23 mouse cellular contexts compared by ENCODE assay signal in genomic region chr1:34130804-34131203, GRCm38 (mm10).
DNase-seq lines count a peak whose midpoint lies in the region; ATAC-seq and TF ChIP-seq lines count a peak whose summit lies in the region.
"Had no signal": no experiment of that assay in that cellular context is flagged by ENCODE, and none has a peak within 500 bp of the region (broad histone marks: within the 10 kb centered on the region; RNA-seq: fewer than 3 reads in every experiment).

No protein-coding gene starts in this region.

- H3K27me3 ChIP-seq in heart, embryonic 11.5 days (ENCODE audit: control insufficient read depth, insufficient read depth, low read length): no peaks in the 10 kb centered on the region
- no peaks in the 10 kb centered on the region for H3K27me3 ChIP-seq in kidney, embryonic 15.5 days
- H3K27me3 ChIP-seq in hindbrain, embryonic 14.5 days (ENCODE audit: control insufficient read depth, insufficient read depth, low read length): no peaks in the 10 kb centered on the region
- H3K27me3 ChIP-seq: embryonic facial prominence, embryonic 15.5 days; hindbrain, embryonic 13.5 days; midbrain, embryonic 13.5 days; neural tube, embryonic 12.5 days; stomach, embryonic 15.5 days had no signal

- H3K9ac ChIP-seq in heart, embryonic 11.5 days (ENCODE audit: low read depth, low read length): no peak overlapping the region
- no peak overlapping the region for H3K9ac ChIP-seq in kidney, embryonic 15.5 days
- no peak overlapping the region for H3K9ac ChIP-seq in hindbrain, embryonic 14.5 days
- H3K9ac ChIP-seq: embryonic facial prominence, embryonic 15.5 days; hindbrain, embryonic 13.5 days; midbrain, embryonic 13.5 days; neural tube, embryonic 12.5 days; stomach, embryonic 15.5 days had no signal

- H3K27ac ChIP-seq in heart, embryonic 11.5 days (ENCODE audit: low read depth, low read length): peak overlapping the region; percentile 75; the same call in 1 of the 2 replicates
- H3K27ac ChIP-seq in kidney, embryonic 15.5 days: 0 out of 2 replicates have a peak overlapping the region, but pooled peaks have one; percentile 23
- H3K27ac ChIP-seq in hindbrain, embryonic 14.5 days: no peak overlapping the region
- H3K27ac ChIP-seq: embryonic facial prominence, embryonic 15.5 days; hindbrain, embryonic 13.5 days; left cerebral cortex, adult 2 months; midbrain, embryonic 13.5 days; neural tube, embryonic 12.5 days; stomach, embryonic 15.5 days had no signal

- no peak overlapping the region for H3K4me3 ChIP-seq in heart, embryonic 11.5 days (ENCODE audit: low read depth, low read length)
- H3K4me3 ChIP-seq in kidney, embryonic 15.5 days (replicated peaks): no peak overlapping the region
- H3K4me3 ChIP-seq in hindbrain, embryonic 14.5 days (replicated peaks; ENCODE audit: low read length): no peak overlapping the region
- H3K4me3 ChIP-seq: embryonic facial prominence, embryonic 15.5 days; hindbrain, embryonic 13.5 days; left cerebral cortex, adult 2 months; midbrain, embryonic 13.5 days; neural tube, embryonic 12.5 days; stomach, embryonic 15.5 days had no signal

- intact Hi-C loops in heart, postnatal 36 days (cut with DNase I): no loop called here

- no peak for DNase-seq in heart, postnatal 36 days
- DNase-seq in kidney, adult 18-20 months: no peak
- DNase-seq in brain, embryonic 14.5 days (ENCODE audit: low read depth): peak; percentile 76
- DNase-seq in urinary bladder, postnatal 10 days (ENCODE audit: low spot score): no peak
- no peak for DNase-seq in hindbrain, embryonic 14.5 days (ENCODE audit: low spot score)
- DNase-seq: adrenal gland, postnatal 10 days; cerebellum, adult 11 months; cerebellum, postnatal 10 days; layer of hippocampus, adult 9-11 months; left cerebral cortex, postnatal 4 days; liver; lung, postnatal 10 days; thymus, adult 18-20 months; thymus, postnatal 4 days had no signal

- ATAC-seq in heart, embryonic 11.5 days (replicated peaks; ENCODE audit: insufficient number of reproducible peaks, low FRiP score, low TSS enrichment): no peak
- no peak for ATAC-seq in kidney, embryonic 15.5 days (replicated peaks; ENCODE audit: low FRiP score)
- no peak for ATAC-seq in hindbrain, embryonic 14.5 days (ENCODE audit: low FRiP score)
- ATAC-seq: activated CD4-positive, CD25-positive, alpha-beta regulatory T cell, adult 4 months; midbrain, embryonic 13.5 days had no signal

- H3K9me3 ChIP-seq in heart, embryonic 11.5 days (replicated peaks; ENCODE audit: control insufficient read depth, low read length): no peaks in the 10 kb centered on the region
- no peaks in the 10 kb centered on the region for H3K9me3 ChIP-seq in kidney, embryonic 15.5 days (replicated peaks)
- H3K9me3 ChIP-seq in hindbrain, embryonic 14.5 days (ENCODE audit: control insufficient read depth, low read length): no peaks in the 10 kb centered on the region
- H3K9me3 ChIP-seq: embryonic facial prominence, embryonic 15.5 days; hindbrain, embryonic 13.5 days; midbrain, embryonic 13.5 days; neural tube, embryonic 12.5 days; stomach, embryonic 15.5 days had no signal

- H3K4me2 ChIP-seq in heart, embryonic 11.5 days: no peak overlapping the region
- no peak overlapping the region for H3K4me2 ChIP-seq in kidney, embryonic 15.5 days
- no peak overlapping the region for H3K4me2 ChIP-seq in hindbrain, embryonic 14.5 days (replicated peaks)
- H3K4me2 ChIP-seq: embryonic facial prominence, embryonic 15.5 days; hindbrain, embryonic 13.5 days; midbrain, embryonic 13.5 days; neural tube, embryonic 12.5 days; stomach, embryonic 15.5 days had no signal

- TF ChIP-seq POLR2A in brain, embryonic 14.5 days (IDR thresholded peaks at IDR 0.05; ENCODE audit: borderline replicate concordance, extremely low read depth, insufficient read depth, insufficient read length, poor library complexity, severe bottlenecking): no peak

- TF ChIP-seq CTCF in brain, embryonic 14.5 days (IDR thresholded peaks at IDR 0.05; ENCODE audit: borderline replicate concordance, extremely low read depth, insufficient read depth, insufficient read length): no peak

- 88% methylated on average over 10 of the region's 10 CpGs for WGBS in heart, embryonic 11.5 days (ENCODE audit: insufficient replicate concordance)
- 62% methylated on average over 10 of the region's 10 CpGs for WGBS in kidney, embryonic 15.5 days
- WGBS in hindbrain, embryonic 14.5 days: 50% methylated on average over 10 of the region's 10 CpGs

- H3K36me3 ChIP-seq in heart, embryonic 11.5 days (ENCODE audit: control insufficient read depth, insufficient read depth, low read length): 0 out of 2 replicates have a peak, but pooled peaks cover 3% of the 10 kb centered on the region
- no peaks in the 10 kb centered on the region for H3K36me3 ChIP-seq in kidney, embryonic 15.5 days
- peaks cover 3% of the 10 kb centered on the region for H3K36me3 ChIP-seq in hindbrain, embryonic 14.5 days (replicated peaks; ENCODE audit: control insufficient read depth, insufficient read depth)
- H3K36me3 ChIP-seq: embryonic facial prominence, embryonic 15.5 days; stomach, embryonic 15.5 days had no signal

- peaks cover 26% of the 10 kb centered on the region for H3K4me1 ChIP-seq in heart, embryonic 11.5 days (ENCODE audit: control insufficient read depth, insufficient read depth, low read length)
- H3K4me1 ChIP-seq in kidney, embryonic 15.5 days: peaks cover 50% of the 10 kb centered on the region
- no peaks in the 10 kb centered on the region for H3K4me1 ChIP-seq in hindbrain, embryonic 14.5 days (replicated peaks; ENCODE audit: control insufficient read depth, insufficient read depth, low read length)
- H3K4me1 ChIP-seq: embryonic facial prominence, embryonic 15.5 days; neural tube, embryonic 12.5 days had no signal
